Mouse (Mus musculus) layer of hippocampus, postnatal 10 days (tissue): ENCODE measurements around the gene Ybx2. TPM values are rescaled to one million over a fixed set of nuclear protein-coding genes. Genes with fewer than 3 reads are reported as not detected.
"Not testable (repeated sequence)": the region's sequence is repeated elsewhere in the genome, so short reads cannot be mapped to it uniquely, and the experiment has no call there.

Experiments used
- DNase-seq, 2 experiments: peaks; one replicate each; pipeline ENCODE4 v3.0.0; 2021; ENCODE audit warnings: low spot score in 2 of 2
- total RNA-seq, 2 experiments: library from RNA; stranded (reverse); gene quantifications; 2 replicates each; pipeline ENCODE4 v1.2.3; 2021

The Ybx2 gene
- total RNA-seq, 2 experiments from 2014 or later: 9.2 to 9.5 TPM

- no peak for DNase-seq
Measured at GRCm38 (mm10) chr11:69933066-69933465, 2.5 kb upstream of the Ybx2 start.

GRCm38 (mm10) chr11:69934169-69934568 lies 1.4 kb upstream of the Ybx2 start:
- peak; percentile 97 for DNase-seq

- no peak for DNase-seq
Measured at GRCm38 (mm10) chr11:69934681-69935080, 915 bp upstream of the Ybx2 start.

- DNase-seq: no peak
Measured at GRCm38 (mm10) chr11:69936156-69936555, 560 bp downstream of the Ybx2 start.

GRCm38 (mm10) chr11:69936714-69937347 lies 1.2 kb downstream of the Ybx2 start:
- no peak for DNase-seq

- no peak for DNase-seq
Measured at GRCm38 (mm10) chr11:69937385-69937784, 1.8 kb downstream of the Ybx2 start.

GRCm38 (mm10) chr11:69937834-69938233 lies 2.2 kb downstream of the Ybx2 start:
- DNase-seq: no peak

GRCm38 (mm10) chr11:69938401-69938979 lies 2.9 kb downstream of the Ybx2 start:
- no peak for DNase-seq

GRCm38 (mm10) chr11:69939181-69939580 lies 3.6 kb downstream of the Ybx2 start:
- DNase-seq: no peak

GRCm38 (mm10) chr11:69939731-69940130 lies 4.1 kb downstream of the Ybx2 start:
- DNase-seq: no peak

- DNase-seq: no peak
Measured at GRCm38 (mm10) chr11:69940962-69941361, 5.4 kb downstream of the Ybx2 start.

GRCm38 (mm10) chr11:69945216-69945615 lies 9.6 kb downstream of the Ybx2 start:
- no peak for DNase-seq

GRCm38 (mm10) chr11:69945997-69946891 lies 10.6 kb downstream of the Ybx2 start:
- DNase-seq: no peak

- peak in 1 of 2 experiments; percentile 19 for DNase-seq
Measured at GRCm38 (mm10) chr11:69947337-69948065, 11.9 kb downstream of the Ybx2 start.

- peak; percentile 82 to 85 for DNase-seq
Measured at GRCm38 (mm10) chr11:69948066-69948762, 12.6 kb downstream of the Ybx2 start, which contains the start of gene Slc2a4. Gene Slc2a4 (minus strand): TSS chr11:69948188.

GRCm38 (mm10) chr11:69948763-69949150 lies 13.2 kb downstream of the Ybx2 start:
- peak; percentile 85 to 89 for DNase-seq

GRCm38 (mm10) chr11:69950807-69951459 lies 15.3 kb downstream of the Ybx2 start:
- no peak for DNase-seq

GRCm38 (mm10) chr11:69952274-69952673 lies 16.7 kb downstream of the Ybx2 start:
- no peak for DNase-seq

- no peak for DNase-seq
Measured at GRCm38 (mm10) chr11:69953267-69953915, 17.8 kb downstream of the Ybx2 start.

GRCm38 (mm10) chr11:69955618-69956017 lies 20.0 kb downstream of the Ybx2 start:
- DNase-seq: not testable (repeated sequence)
